Mouse (Mus musculus): ENCODE data around the gene Peli2.

Gene Peli2

GRCm38 (mm10) chr14:48148615-48149014 lies 28.0 kb downstream of the Peli2 start:
- in situ Hi-C loops (cut with MboI, MseI): loop anchor here in 1 of 2 experiments (25.0 kb wide), 1 partner anchor 561 kb away; no protein-coding TSS in a partner anchor

GRCm38 (mm10) chr14:48149351-48149750 lies 28.7 kb downstream of the Peli2 start:
- in situ Hi-C loops (cut with MboI, MseI): loop anchor here in 1 of 2 experiments (25.0 kb wide), 1 partner anchor 562 kb away; no protein-coding TSS in a partner anchor

GRCm38 (mm10) chr14:48150903-48151302 lies 30.3 kb downstream of the Peli2 start:
- in situ Hi-C loops (cut with MboI, MseI): no loop called here

- in situ Hi-C loops (cut with MboI, MseI): no loop called here
Observed at GRCm38 (mm10) chr14:48151554-48151953, 30.9 kb downstream of the Peli2 start.

GRCm38 (mm10) chr14:48153064-48153463 lies 32.4 kb downstream of the Peli2 start:
- in situ Hi-C loops (cut with MboI, MseI): no loop called here

GRCm38 (mm10) chr14:48153865-48154511 lies 33.4 kb downstream of the Peli2 start:
- in situ Hi-C loops (cut with MboI, MseI): no loop called here

- in situ Hi-C loops (cut with MboI, MseI): no loop called here
Observed at GRCm38 (mm10) chr14:48154641-48155040, 34.0 kb downstream of the Peli2 start.

- in situ Hi-C loops (cut with MboI, MseI): no loop called here
Observed at GRCm38 (mm10) chr14:48155153-48155552, 34.5 kb downstream of the Peli2 start.

- in situ Hi-C loops (cut with MboI, MseI): no loop called here
Observed at GRCm38 (mm10) chr14:48157085-48157484, 36.5 kb downstream of the Peli2 start.

GRCm38 (mm10) chr14:48157835-48158234 lies 37.2 kb downstream of the Peli2 start:
- in situ Hi-C loops (cut with MboI, MseI): no loop called here

- in situ Hi-C loops (cut with MboI, MseI): no loop called here
Observed at GRCm38 (mm10) chr14:48159401-48159800, 38.8 kb downstream of the Peli2 start.

GRCm38 (mm10) chr14:48162446-48162845 lies 41.8 kb downstream of the Peli2 start:
- in situ Hi-C loops (cut with MboI, MseI): no loop called here

- in situ Hi-C loops (cut with MboI, MseI): no loop called here
Observed at GRCm38 (mm10) chr14:48164917-48165316, 44.3 kb downstream of the Peli2 start.

- in situ Hi-C loops (cut with MboI, MseI): no loop called here
Observed at GRCm38 (mm10) chr14:48166396-48166795, 45.8 kb downstream of the Peli2 start.

GRCm38 (mm10) chr14:48167020-48167419 lies 46.4 kb downstream of the Peli2 start:
- in situ Hi-C loops (cut with MboI, MseI): no loop called here

- in situ Hi-C loops (cut with MboI, MseI): no loop called here
Observed at GRCm38 (mm10) chr14:48168116-48168515, 47.5 kb downstream of the Peli2 start.

GRCm38 (mm10) chr14:48169970-48170369 lies 49.3 kb downstream of the Peli2 start:
- in situ Hi-C loops (cut with MboI, MseI): no loop called here

- in situ Hi-C loops (cut with MboI, MseI): no loop called here
Observed at GRCm38 (mm10) chr14:48171268-48171667, 50.6 kb downstream of the Peli2 start.

GRCm38 (mm10) chr14:48172026-48172425 lies 51.4 kb downstream of the Peli2 start:
- in situ Hi-C loops (cut with MboI, MseI): no loop called here

- in situ Hi-C loops (cut with MboI, MseI): no loop called here
Observed at GRCm38 (mm10) chr14:48172876-48173275, 52.3 kb downstream of the Peli2 start.

GRCm38 (mm10) chr14:48173840-48174239 lies 53.2 kb downstream of the Peli2 start:
- in situ Hi-C loops (cut with MboI, MseI): no loop called here

GRCm38 (mm10) chr14:48174356-48174755 lies 53.7 kb downstream of the Peli2 start:
- in situ Hi-C loops (cut with MboI, MseI): no loop called here

- in situ Hi-C loops (cut with MboI, MseI): no loop called here
Observed at GRCm38 (mm10) chr14:48175115-48175514, 54.5 kb downstream of the Peli2 start.
